In genomic region chr1:138166233-138166771, GRCm38 (mm10) we compare ENCODE assay signal across 25 mouse cellular contexts.
"Had no signal": no experiment of that assay in that cellular context is flagged by ENCODE, and none has a peak within 500 bp of the region (broad histone marks: within the 10 kb centered on the region; RNA-seq: fewer than 3 reads in every experiment).

No protein-coding gene starts in this region.

- H3K9me3 ChIP-seq: hindbrain, embryonic 13.5 days; hindbrain, embryonic 15.5 days; kidney, embryonic 15.5 days; limb, embryonic 10.5 days; limb, embryonic 12.5 days; liver, embryonic 13.5 days; liver, embryonic 15.5 days had no signal

- H3K4me2 ChIP-seq: heart, embryonic 11.5 days; hindbrain, embryonic 13.5 days; hindbrain, embryonic 15.5 days; kidney, embryonic 15.5 days; limb, embryonic 12.5 days; liver, embryonic 11.5 days; liver, embryonic 13.5 days; liver, embryonic 15.5 days had no signal

- H3K4me1 ChIP-seq: hindbrain, embryonic 13.5 days; hindbrain, embryonic 15.5 days; kidney, embryonic 15.5 days; limb, embryonic 12.5 days; liver, embryonic 13.5 days; liver, embryonic 15.5 days had no signal

- H3K4me3 ChIP-seq: heart, adult 2 months; hindbrain, embryonic 13.5 days; hindbrain, embryonic 15.5 days; kidney, embryonic 15.5 days; layer of hippocampus, adult 2 months; left cerebral cortex, adult 2 months; limb, embryonic 10.5 days; limb, embryonic 12.5 days; liver, embryonic 13.5 days; liver, embryonic 15.5 days had no signal

- DNase-seq: gastrocnemius, postnatal 14 days; gastrocnemius, postnatal 36 days; heart, adult 11 months; heart, adult 2 months; heart, postnatal 10 days; heart, postnatal 36 days; kidney, adult 18-20 months; kidney, adult 9 months; kidney, postnatal 10 days; kidney, postnatal 25 days; kidney, postnatal 4 days; liver; liver, embryonic 13.5 days had no signal

- H3K27me3 ChIP-seq: hindbrain, embryonic 13.5 days; hindbrain, embryonic 15.5 days; kidney, embryonic 15.5 days; limb, embryonic 12.5 days; liver, embryonic 13.5 days; liver, embryonic 15.5 days had no signal

- H3K36me3 ChIP-seq: hindbrain, embryonic 13.5 days; hindbrain, embryonic 15.5 days; kidney, embryonic 15.5 days; limb, embryonic 10.5 days; limb, embryonic 12.5 days; liver, embryonic 13.5 days; liver, embryonic 15.5 days had no signal

- H3K9ac ChIP-seq: hindbrain, embryonic 13.5 days; hindbrain, embryonic 15.5 days; kidney, embryonic 15.5 days; limb, embryonic 12.5 days; liver, embryonic 13.5 days; liver, embryonic 15.5 days had no signal

- H3K27ac ChIP-seq: heart, adult 2 months; hindbrain, embryonic 13.5 days; hindbrain, embryonic 15.5 days; hindbrain, postnatal 0 days; kidney, embryonic 15.5 days; layer of hippocampus, adult 2 months; left cerebral cortex, adult 2 months; limb, embryonic 10.5 days; limb, embryonic 12.5 days; liver, embryonic 13.5 days; liver, embryonic 15.5 days had no signal

- ATAC-seq: hindbrain, postnatal 0 days; intestine, postnatal 0 days had no signal
